Mouse (Mus musculus): ENCODE results near the gene Tmem200b.
A peak's percentile ranks its signal among the peaks of the same experiment; 100 is the strongest.

Tmem200b gene

DNA sequence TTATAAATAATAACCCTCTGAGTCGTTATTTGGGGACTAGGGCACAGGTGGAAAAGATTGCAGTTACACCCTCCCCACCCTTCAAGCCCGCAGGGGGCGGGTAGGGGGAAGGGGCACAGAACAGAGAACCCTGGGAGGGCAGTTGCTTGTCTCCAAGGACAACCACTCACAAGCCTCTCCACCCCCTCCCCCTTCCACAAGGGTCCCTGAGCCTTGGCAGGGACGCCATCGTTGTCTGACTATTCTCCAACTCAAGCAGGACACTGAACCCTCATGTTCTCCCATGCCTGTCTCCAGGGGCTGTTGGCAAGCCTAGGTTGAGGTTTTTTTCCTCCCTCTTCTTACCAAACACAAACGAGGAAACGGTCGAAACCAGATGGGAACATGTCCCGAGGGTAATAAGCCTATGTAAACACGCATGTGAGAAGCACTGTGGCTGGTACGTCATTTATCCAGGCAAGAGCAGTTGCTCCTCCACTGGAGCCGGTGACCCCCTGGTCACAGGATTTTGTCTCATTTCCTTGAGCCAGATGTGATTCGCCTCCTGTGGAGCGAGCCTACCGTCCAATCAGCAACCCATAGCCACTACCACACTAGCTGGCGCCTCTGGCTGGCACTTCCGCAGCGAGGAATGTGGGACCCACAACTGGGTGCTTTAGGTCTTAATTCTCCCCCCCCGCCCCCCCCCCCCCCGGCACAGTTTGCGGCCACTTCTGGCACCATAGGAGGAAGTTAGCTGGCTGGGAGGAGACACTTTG lies 11.2 kb upstream of the Tmem200b start:
- DNase-seq (ENCODE audit: low spot score): peak; percentile 66

DNA sequence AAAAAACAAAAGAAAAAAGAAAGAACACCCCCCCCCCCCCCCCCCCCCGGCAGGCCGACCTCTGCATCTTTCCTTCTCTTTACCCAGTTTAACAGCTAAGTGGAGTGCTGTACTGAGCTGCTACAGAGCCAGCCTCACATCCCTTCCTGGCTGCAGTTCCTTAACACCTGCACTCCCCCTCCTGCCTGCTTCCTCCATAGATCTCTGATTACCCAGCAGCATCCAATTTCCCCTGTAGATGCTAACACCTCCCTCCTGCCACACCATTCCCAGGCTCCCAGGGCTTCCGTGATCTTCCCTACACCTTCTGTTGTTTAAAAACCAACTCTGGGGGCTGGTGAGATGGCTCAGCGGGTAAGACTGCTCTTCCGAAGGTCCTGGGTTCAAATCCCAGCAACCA lies 10.1 kb upstream of the Tmem200b start:
- DNase-seq (ENCODE audit: low spot score): no peak

DNA sequence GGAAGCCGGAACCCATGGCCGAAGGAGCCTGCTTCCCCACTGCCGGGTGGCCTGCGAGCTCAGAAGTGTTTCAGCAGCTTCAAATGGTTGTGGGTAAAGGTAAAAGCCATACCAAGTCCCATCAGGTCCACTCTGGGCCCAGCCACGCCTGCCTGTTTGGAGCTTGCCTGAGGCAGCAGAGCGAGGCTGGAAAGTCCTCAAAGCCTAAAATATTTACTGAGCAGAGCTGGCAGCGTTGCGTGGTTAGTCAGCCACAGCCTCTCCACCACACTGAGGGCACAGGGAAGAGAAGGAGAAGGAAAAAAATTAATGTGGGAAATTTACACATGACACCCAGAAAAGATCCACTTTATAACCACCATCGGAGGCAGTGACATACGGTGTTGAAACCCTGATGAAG lies 8.0 kb upstream of the Tmem200b start:
- DNase-seq (ENCODE audit: low spot score): no peak

DNA sequence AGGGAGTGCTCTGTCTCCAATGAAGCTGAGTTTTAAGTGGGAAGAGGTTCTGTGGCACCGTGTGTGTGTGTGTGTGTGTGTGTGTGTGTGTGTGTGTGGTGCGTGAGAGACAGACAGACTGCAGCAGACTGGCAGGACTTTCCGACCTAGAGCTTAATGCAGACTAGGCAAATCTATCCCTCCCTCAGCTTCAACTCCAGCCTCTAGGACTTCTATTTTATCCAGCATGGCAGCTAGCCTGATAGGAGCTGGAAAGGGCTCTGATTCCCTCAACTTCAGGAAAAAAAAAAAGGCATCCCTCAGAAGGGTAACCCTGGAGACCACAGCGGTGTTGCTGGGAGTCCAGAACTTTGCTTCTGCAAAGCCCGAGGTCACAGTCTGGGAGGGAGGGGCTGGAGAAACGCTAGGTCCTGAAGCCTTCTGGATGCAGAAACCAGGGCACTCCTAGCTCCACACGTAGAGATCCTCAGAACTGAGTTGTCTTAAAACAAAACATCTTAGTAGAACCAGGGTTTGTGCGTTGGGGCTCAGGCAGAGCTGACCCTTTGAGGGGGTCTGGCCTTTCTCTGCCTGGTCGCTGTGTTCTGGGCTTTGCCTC lies 7.4 kb upstream of the Tmem200b start:
- DNase-seq (ENCODE audit: low spot score): peak; percentile 52

DNA sequence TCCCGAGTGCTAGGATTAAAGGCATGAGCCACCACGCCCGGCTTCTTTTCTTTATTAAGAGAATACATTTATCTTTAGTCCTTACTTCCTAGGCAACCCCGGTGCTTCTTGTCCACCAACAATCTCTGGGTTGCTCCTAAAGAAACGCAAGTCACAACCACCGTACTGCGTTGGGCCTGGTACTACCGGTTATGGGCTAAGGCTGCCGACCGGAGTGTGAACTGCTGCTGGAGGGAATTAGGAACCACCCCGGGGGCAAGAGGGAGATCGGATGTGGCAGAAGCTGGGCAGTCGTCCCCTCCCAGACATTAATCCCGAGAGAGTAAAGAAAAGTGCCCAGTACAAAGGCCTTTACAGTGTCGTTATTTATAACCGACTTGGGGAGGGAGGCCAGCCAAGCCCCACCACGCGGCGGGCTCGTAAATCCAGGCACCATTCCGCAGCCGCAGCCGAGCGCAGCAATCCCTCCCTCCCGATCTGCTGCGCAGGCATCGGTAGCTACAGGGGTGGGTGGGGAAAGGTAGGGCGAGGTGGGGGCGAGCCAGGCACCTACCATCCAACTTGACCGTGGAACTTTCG lies 6.6 kb upstream of the Tmem200b start:
- DNase-seq (ENCODE audit: low spot score): peak; percentile 75

DNA sequence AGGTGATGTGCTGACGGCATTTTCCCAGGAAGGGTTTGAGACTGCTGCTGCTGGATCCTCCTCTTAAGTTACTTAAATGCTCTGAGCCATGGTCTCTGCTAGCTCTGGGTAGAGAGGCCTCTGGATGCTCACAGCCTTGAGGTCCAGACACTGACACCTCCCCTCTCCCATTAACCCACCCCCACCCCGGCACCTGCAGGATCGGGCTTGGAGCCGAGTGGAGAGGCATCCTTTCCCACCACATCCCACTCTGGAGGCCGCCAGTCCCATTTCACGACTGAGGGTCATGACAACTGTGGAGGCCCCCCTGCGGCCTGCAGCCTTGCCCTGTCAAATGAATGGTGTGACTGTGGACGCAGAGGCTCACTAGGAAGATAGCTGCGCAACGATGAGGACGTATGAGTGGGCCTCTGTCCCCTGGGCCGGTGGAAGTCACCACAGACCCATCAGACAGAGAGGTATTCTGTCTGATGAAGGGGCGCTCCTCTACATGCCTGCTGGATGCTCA lies 5.7 kb upstream of the Tmem200b start:
- DNase-seq (ENCODE audit: low spot score): no peak

DNA sequence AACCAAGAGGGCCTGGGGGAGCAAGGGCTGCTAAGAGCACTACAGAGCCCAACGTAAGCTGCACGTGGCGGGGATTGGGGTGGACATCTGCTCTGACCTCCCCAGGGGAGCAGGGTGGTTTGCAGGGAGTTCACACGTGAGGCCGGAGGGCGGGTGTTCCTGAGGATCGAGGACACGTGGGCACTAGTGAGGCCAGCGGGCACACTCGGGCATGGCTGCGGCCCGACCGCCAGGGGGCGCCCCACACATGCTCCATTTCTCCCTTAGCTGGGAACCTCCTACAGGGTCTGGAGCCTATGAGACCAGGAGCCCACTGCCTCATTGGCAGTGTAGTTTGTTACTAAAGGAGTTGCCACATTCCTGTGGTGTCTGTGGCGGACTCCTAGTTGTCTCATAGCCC lies 5.1 kb upstream of the Tmem200b start:
- DNase-seq (ENCODE audit: low spot score): peak; percentile 86

DNA sequence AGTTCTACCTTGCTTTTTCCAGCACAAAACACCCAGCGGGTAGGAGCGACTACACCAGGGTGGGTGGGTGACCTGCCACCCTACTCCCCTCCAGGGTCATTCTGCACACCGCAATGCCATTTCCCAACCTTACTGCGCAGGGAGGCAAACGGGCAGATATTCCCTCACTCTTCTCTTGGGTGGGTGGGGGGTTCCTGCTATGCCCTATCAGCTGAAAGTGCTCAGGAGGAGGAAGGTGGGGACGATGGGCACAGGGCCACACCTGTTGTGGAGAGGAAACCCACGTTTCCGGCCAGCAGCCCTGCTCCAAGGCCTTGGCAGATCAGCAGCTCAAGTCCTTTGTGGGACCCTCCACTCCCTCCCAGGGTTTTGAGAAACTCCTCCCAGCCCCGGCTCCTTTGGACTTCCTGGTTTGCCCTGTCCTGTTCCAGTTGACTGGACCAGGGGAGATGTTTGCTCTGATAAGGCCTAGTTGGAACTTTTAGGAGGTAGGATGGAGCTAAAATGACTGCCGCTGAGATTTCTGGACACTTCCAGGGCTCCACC lies 4.5 kb upstream of the Tmem200b start:
- no peak for DNase-seq (ENCODE audit: low spot score)

DNA sequence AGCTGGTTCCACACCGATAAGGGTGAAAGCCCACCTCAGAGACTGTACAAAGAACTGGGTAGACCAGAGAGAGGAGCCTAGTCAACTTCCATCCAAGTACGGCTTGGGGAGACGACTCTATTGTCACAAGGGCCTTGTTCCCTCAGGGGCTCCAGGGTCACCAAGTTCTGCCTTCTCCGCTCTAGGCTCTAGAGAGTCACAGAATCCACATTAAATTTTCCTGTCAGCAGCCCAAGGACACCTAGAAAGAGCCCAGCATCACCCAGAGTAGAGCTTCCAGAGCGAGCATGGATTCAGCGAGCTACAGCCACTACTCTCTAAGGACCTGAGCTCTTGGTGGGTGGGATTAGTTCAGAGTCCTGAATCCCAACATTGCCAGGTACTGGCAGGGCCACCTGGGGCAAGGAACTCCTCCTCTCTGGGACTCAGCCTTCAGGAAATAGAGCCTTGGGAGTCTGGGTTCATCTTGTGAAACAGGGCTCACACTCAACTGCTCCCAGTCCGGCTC lies 3.5 kb upstream of the Tmem200b start:
- no peak for DNase-seq (ENCODE audit: low spot score)

DNA sequence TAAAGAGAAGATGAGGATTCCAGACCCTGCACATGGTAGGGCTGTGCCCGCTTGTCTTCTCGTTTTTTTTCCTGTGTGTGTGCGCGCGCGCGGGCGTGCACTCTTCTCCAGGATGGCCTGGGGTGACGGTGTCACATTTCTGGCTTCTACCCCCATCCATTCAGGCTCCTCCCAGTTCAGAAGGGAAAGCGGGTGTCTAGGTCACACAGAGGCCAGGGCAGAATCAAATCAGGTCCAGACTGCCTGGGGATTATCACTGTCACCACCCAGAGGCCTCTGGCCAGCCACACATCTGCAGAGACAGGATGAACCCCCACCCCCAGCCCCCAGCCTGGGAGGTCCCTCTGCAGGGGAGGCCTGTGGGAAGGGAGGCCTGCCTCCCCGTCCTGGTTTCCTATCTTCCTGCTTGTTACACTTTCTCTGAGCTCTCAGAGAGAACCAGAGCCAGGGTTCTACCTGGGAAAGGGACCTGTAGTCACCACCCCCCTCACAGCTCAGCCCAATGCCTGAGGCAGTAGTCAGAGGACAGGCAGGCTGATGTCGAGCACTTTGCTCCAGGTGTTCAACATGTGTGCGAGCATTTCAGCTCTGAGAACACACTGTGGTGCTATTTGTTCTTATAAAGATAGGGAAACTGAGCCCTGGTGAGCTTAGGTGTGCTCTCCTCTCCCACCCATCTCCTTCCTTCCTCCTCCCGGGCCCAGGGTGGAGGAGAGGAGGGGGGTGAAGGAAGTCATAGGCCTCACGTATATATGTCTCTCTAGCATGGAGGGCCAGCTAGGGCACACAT lies 2.7 kb upstream of the Tmem200b start:
- peak; percentile 92 for DNase-seq (ENCODE audit: low spot score)

DNA sequence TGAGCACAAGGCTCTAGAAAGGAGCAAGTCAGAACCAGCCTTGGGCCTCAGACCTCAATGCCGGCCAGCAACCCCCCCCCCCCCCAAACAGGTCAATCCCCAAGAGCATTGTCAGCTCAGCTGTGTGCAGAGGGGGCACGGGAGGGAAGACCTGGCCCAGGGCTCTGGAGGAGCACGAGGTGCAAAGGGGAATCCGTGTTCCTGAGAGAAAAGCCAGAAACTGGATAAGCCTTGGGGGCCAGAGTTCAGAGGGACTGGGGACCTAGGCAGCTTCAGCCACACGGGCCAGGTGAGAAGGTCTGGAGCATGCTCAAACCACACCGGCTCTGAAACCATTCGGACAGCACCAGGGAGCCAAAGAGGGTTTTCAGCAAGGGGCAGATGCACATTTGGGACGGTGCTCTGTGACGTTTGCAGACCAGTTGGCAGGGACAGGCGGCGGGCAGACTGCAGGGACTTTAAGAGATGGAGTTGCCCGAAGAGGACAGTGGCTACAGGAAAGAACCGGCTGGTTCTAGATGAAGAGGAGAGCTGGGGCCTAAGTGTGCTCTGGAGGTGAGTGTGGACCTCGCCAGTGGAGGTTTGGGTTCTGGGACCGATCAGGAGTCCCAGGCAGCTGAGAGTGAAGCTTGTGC lies 1.9 kb upstream of the Tmem200b start:
- DNase-seq (ENCODE audit: low spot score): no peak

DNA sequence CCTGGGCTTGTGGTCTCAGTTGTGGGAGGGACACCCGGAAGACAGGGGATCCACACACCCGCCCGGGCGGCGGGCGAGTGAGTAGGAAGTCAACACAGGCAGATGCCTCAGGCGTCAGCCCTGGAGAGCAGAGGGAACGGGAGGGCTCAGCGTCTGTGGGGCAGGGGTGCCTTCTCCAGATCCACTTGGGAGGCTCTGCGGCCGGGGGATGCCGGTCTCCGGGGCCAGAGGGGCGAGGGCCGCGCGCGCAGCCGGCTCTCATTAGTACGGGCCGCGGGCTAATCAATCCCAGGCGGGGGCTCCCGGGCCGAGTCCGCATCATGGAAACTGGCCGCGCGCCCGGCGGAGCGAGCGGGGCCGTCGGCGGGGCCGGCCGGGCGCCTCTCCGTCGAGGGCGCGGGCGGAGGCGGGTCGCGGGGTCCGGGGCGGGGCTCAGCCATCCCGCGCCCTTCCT lies 1.4 kb upstream of the Tmem200b start:
- DNase-seq (ENCODE audit: low spot score): peak; percentile 62

DNA sequence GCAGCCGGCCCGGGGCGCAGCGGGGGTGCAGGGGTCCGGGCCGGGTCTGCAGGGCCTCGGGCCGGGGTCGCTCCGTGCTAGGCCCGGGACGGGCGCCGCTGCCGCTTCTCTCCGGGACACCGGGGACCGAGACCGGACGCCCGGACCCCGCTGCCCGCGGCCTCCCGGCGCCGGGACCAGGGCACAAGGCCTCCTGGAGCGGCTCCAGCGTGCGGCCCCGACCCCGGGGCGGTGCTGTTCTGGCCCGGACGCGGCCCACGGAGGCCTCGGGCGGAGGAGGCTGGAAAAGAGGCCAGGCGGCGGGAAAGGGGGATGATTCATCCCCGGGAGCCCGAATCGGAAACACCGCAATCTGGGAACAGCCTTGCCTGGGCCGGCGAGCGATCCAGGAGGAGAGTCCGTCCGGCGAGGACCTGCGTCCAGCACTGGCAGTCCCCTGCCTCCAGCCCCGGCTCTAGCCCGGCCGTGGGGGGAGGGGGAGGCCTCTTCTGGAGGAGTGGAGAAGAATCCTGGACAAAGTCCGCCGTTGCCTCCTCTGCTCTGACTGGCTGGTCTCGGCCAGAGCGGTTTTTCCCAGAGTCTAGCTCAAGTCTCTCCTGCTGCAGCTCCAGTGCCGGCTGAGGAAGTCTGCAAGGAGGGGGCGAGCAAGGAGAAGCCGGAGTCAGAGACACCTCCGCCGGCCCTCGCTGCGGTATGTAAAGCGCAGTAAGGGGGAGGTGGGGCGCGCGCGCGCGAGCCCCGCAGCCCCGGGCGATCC lies 798 bp upstream of the Tmem200b start:
- DNase-seq (ENCODE audit: low spot score): peak; percentile 75

DNA sequence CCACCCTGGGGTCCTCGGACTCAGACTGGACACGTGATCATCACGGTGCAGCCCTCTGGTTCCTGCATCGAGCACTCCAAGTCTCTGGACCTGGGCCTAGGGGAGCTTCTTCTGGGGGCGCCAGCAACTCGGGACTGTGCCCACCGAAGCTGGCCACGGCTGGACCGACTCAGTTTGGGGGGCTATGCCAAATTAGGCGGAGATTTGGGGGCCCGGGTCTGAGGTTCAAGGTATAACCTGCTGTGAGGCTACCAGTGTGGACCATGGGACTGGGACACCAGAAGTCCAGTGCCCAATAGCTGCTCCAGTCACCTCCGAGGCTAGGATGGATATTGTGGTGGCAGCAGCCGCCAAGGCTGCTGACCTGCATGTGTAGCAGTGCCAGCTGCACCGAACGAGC lies 833 bp downstream of the Tmem200b start:
- no peak for DNase-seq (ENCODE audit: low spot score)

DNA sequence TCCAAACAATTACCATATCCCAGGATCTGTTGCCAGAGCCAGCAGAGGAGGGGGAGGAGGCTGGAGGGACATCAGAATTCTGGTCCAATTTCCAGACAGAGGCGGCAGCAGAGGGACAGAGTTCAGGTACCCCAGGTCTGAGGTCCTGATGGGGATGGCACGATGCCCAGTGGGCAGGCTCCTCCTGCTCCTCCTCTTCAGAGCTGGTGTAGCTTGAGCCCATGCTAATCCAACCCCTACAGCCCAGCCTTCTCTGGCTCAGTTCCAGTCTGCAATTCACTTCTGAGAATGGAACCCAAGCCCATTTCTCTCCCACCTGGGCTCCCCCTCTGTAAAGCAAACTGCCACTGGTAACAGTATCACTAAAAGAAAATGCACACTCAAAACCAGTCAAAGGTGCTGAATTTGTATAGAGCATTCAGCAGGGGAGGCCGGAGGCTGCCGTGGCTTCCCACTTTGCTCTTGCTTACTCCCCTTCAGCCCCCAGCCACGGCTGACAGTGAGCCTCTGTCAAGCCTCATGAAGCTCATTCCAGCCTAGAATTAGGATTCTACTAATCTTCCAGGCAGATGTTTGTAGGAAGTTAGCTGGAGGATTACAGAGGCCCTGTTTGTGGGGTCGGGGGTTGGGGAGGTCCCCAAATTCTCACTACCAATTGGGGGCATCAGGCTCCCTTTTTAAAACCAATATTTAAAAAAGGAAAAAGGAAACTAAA lies 2.7 kb downstream of the Tmem200b start:
- no peak for DNase-seq (ENCODE audit: low spot score)

DNA sequence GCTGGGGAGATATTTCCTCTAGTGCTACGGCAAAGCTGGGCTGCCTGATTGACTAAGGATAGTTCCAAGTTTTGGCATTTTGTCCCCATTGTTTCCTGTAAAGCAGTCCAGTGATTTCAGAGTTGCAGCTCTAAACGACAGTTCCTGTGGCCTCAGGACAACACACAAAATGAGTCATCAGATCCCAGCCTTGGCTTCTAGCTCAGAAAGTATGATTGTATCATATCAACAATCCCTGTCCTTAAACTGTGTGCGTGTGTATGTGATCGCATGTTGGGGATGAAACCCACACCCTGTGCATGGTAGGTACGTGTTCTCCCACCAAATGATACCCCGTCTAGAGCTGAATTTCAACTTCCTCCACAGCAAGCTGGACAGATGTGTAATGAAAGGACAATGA lies 7.6 kb downstream of the Tmem200b start:
- no peak for DNase-seq (ENCODE audit: low spot score)

DNA sequence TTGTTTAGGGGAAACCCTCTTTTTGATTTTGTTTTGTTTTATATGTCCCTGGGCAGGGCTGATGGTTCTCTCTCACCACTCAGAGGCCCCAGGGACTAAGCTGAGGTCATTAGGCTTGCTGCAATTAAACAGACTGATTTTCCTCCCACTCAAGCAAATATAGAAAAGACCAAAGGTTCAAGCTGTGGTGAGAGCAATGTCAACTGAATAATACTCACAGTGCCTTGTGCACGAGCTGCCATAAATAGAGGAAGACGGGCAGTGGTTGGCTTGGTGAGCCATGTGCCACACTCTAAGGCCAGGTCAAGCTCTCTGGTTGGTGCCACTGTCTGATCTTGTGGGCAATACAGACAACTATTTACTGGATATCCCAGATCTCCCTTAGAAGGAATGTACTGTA lies 17.9 kb downstream of the Tmem200b start:
- DNase-seq (ENCODE audit: low spot score): no peak

DNA sequence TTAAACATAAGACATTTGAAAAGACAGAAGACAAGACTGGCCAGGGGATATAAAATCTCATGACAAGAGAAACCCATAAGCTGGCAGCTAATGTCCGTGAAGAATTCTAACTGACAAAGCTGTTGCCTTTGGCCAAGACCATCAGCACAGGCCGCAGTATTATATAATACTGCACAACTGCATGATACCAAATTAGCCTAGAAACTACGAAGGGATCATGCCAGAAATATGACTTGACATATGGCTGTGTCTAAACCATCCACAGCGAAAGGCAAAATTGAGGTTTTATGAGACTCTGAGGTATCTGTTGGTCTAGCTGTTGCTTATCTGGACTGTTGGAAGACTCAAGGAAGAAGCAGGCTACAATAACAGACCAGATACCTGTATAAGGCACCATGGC lies 19.3 kb downstream of the Tmem200b start:
- DNase-seq (ENCODE audit: low spot score): no peak

DNA sequence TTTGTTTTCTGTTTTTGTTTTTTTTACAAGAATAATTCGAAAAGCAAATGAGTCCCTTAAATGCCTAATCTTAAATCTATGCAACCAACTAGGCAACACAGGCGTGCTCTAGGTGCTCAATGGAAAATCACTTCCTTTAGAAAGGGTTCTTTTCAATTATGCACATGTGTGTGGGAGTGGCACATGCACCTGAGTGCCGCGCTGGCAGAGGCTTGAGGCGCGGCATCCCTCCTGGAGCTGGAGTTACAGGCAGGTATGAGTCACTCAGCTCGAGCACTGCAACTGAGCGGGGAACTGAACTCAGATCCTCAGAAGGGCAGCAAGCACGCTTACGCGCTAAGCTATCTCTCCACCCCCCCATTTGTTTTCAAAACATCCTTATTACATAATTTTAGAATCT lies 26.3 kb downstream of the Tmem200b start:
- no peak for DNase-seq (ENCODE audit: low spot score)

DNA sequence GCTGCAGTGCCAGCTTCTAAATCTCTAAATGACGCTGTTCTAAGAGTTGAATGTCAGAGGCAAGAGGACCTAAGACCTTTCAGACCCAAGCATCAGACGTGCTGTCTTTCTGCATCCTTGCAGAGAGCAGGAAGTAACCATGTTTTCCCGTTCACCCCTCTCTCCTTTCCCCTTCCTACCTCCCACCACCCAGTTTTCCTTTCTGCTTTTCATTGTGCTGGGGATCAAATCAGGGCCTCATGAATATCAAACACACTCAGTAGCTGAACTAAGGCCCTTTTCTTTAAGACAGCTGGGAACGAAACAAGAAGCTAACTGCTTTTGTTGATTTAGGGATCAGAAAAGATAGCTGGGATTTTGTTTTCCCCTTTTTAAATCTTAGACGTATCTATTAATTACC lies 28.3 kb downstream of the Tmem200b start:
- DNase-seq (ENCODE audit: low spot score): no peak
